Mouse (Mus musculus) retina, postnatal 1 day (tissue): ENCODE measurements around the gene Tra2b.
A peak's percentile ranks its signal among the peaks of the same experiment; 100 is the strongest.
"Not testable (repeated sequence)": the region's sequence is repeated elsewhere in the genome, so short reads cannot be mapped to it uniquely, and the experiment has no call there.

Experiments used
- DNase-seq: peaks from one replicate; pipeline ENCODE4 v3.0.0-alpha.2; 2012

Tra2b gene

DNA sequence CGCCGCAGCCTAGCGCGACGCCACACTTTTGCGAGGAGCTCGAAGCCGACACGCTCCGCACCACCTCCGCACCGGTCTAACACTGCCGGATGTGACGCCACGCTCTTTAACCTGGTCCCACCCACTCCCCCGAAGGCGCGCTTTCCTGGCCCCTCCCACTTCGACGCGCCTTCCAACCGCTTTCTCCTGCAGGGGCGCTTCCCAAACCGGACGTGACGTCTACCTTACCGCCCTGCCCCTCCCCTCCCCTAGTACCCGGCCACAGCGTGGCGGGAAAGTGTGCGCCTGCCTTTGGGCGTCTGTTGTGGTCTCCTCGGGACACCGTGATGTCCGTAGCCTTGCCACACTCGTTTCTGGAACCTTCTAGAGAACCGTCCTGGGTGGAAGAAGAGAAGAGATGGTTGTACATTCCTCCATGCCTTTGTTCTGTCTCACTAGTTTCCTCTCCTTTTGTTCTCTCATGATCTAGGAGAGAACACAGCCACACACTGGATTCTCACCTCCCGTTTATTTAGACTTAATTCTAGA is at the start of gene Tra2b:
Gene Tra2b, minus strand, starts transcription at position 157 of the 528 bp plus-strand sequence.
- peak; percentile 99 for DNase-seq

DNA sequence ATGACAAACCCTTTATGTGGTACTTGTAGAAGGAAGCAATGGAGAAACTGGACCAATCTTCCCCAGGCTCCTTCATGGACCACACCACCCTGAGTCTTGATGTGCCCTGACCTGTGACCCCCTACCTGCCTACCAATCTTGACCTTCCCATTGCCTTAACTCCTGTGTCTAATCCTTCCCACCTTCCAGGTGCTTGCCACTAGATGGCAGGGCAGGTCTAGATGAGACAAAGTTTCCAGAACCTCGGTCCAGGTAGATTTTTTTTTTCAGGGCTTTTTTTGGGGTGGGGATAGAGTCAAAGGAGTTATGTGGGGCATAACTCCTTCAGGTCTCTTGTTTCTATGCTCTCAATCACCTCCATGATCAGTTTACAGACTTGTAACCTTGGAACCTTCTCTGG is 44.8 kb upstream of the Tra2b start:
- DNase-seq, result peak; percentile 19

DNA sequence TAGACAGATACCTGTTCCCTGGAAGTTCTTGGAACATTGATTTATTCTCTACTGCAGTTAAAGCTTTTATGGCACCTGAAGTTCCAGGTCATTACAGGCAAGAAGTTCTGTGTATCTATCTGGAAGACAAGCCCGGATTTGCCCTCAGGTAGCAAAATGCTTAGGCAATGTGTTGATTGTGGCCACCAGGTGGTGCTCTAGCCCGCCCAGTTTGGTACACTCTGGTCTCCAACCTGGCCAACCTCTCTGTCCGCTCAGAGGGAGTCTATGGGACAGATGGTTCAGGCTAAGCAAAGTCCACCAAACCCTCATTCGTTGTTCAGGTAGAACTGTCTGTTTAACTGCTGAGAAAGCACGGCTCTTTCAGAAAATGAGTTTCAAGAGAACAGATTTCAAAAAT is 36.8 kb upstream of the Tra2b start:
- peak; percentile 75 for DNase-seq

DNA sequence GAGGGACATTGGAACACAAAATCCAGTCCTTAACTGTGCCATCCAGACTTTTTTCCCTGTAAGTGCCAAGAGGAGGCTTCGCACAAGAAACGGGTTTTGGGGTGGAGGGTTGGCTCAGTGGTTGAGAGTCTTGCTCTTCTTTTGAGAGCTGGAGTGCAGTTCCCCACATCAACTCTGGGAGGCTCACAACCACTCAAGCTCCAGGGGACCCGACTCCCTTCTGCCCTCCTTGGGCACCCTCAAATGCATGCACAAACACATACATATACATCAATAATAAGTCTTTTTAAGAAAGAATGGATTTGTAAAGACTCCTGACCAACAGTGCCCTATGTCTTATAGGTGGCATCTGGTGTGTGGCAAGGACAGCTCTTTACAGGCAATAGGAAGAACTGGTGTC is 35.6 kb upstream of the Tra2b start:
- DNase-seq, result no peak

DNA sequence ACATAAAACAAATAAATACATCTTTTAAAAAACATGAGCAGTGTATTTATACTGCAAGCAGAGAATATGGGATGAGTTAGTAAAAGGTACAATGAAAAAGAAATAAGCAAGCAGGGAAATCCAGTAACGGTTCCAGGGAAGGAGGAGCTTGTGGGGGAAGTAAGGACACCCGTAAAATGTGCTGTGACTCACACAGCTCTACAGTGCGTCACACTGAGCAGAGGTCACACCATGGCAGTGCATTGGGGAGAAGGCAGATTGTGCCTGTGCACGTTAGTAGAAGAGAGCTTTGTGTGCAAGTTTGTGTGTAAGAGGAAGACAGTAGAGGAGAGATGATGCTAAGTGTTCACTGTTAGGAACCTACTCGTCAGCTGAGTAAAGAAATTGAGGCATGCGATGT is 31.1 kb upstream of the Tra2b start:
- DNase-seq, result no peak

DNA sequence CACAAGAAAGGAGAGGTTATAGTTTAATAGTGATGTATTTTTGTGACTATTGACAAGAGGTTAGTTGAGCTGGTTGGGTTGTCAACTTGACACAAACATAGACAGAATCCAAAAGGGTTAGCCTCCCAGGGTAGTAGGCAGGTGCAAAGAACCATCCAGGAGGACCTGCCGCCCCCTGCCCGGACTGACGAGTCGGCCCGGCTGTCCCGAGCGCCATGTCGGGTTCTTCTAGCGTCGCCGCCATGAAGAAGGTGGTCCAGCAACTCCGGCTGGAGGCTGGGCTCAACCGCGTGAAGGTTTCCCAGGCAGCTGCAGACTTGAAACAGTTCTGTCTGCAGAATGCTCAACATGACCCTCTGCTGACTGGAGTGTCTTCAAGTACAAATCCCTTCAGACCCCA is 29.0 kb upstream of the Tra2b start:
- not testable (repeated sequence) for DNase-seq

DNA sequence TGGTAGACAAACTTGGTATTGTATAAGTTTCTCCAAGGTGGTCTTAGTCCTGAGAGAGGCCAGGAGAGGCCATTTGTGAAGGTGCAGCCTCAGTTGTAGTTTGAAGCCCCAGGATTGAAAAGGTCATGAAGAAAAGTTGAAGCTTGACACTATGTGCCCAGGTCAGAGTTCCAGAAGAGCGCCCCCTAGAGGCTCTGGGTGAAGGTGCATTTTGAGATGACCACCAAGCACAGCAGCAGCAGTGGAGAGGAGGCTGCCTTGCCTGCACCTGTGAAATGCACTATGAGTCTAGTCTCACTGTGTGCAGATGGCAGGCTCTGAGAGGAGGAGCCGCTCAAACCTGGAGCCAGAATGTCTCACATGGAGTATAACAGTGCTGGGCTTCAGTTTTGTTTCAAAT is 27.8 kb upstream of the Tra2b start:
- no peak for DNase-seq

DNA sequence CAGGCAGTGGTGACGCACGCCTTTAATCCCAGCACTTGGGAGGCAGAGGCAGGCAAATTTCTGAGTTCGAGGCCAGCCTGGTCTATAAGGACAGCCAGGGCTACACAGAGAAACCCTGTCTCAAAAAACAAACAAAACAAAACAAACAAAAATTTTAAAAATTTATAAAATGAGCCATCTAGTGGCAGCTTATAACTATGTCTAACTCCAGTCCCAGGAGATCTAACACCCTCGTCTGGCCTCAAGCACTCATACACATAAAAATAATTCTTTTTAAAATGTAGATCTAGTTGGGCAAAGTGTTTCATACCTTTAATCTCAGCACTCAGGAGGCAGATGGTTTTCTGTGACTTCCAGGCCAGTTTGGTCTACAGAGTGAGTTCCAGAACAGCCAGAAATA is 26.6 kb upstream of the Tra2b start:
- DNase-seq, result no peak

- peak; percentile 26 for DNase-seq
Observed at GRCm38 (mm10) chr16:22289643-22290042, 23.8 kb upstream of the Tra2b start.

GRCm38 (mm10) chr16:22286996-22287395 is 21.2 kb upstream of the Tra2b start:
- no peak for DNase-seq

DNA sequence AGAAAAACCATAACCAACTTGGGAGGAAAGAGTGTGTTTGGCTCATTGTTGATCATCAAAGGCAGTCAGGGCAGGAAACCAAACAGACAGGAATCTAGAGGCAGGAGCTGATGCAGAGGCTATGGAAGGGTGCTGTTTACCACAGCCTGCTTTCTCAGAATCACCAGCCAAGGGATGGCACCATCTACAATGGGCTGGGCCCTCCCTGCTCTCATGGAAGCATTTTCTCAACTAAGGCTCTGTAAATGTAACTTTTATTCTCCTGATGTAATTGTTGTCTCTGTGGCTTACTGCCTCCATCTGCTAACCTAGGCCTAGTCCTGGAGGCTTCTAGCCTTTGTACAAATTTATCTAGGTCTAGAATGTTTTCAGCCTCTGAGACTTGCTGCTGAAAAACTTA is 10.7 kb upstream of the Tra2b start:
- no peak for DNase-seq

GRCm38 (mm10) chr16:22275142-22275541 is 9.3 kb upstream of the Tra2b start:
- no peak for DNase-seq

DNA sequence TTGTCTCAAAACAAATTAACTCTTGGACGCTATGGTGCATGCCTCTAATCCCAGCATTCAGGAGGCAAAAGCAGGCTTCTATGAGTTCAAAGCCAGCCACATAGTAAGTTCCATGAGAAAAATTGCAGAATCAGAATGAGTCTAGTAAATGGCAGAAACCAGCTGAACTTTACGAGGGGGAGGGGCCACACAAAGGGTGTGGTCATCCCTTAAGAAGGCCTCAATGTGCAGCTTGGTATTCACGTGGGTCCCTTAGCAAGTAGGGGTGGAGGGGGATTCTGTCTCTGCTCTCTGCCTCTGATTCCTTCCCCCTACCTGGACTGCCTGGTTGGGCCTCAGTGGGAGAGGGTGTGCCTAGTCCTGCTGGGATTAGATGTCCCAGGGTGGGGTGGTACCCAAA is 4.7 kb upstream of the Tra2b start:
- DNase-seq, result no peak

DNA sequence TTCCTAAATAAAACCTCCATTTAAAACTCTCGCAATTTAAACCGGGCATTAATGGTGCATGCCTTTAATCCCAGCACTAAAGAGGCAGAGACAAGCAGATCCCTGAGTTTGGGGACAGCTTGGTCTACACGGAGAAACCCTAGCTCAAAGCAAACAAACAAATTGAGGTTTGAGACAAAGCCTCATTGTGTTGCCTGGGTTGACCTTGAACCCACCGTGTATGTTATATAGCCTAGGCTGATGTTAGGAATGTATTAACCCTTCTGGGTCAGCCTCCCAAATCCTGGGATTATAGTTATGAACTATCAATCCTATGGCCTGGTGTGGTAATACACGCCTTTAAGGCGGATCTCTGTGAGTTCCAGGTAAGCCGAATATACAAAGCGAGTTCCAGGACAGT is 579 bp upstream of the Tra2b start:
- no peak for DNase-seq

DNA sequence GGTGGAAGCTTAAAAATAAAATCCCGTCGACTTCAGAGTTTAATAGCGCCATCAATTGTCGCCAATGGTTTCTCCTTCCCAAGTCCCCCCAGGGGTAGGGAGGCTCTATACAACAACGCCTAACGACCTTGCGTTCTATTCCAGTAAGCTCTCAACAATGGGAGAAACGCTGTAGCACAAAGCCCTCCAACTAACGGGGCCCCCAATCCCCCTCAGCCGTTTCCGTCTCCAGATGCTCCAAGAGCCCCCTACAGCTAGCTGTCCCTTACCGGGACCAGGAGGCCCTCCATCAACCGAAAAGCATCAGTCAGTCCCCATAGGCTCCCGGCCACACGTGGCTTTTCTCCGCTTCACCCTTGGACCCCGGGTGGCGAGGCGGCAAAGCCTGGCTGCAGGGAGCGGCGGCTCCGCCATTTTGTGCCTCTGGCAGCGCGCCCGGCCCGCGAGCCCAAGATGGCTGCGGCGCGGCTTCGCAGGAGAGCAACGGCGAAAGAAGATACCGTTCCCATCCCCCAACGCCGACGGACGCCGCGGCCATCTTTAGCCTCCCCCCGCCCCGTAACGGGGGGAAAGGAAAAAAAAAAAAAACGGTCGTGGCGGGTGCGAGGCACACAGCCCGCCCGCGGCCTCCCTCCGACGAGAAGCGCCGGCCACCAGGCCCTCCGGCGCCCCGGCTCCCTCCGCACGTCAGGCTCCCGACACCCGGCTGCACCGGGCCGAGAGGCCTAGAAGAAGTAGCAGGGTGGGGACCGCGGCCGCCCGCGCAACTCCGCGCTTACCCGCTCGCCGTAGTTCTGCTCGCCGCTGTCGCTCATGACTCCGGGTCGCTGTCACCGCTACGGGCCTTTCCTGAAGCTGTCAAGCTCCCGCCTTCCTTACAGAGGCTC is 600 bp downstream of the Tra2b start:
- peak; percentile 94 for DNase-seq

DNA sequence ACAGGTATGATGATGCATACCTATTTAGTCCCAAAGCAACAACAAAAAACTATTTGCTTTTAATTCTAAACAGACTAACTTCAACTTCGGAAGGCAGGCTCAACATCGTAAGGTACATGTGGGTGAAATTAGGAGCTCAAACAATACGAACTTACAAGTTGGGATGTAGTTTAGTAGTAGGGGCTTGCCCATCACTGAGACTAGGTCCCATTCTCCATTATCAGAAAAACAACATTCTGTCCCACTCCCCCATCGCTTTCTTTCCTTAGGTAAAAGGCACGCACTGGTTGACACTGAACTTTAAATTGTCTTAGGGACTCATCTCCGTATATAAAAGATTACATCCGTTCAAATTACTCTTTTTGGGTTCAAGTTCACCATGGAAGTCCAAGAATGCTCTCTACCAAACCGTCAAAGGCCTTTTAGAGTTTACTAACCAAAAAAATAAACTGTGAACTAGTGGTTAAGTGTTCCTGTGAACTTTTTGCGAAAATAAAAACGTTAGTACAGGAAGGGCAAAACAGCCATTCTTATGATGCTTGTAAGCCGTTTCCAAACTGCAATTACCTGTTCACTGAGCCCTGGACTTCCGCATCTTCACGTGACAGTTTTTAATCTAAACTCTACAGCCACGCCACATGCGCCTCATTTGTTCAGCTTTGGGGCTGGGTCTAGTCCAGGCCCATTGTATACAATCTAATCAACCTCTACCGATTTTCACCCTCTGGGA is 1.4 kb downstream of the Tra2b start:
- no peak for DNase-seq

DNA sequence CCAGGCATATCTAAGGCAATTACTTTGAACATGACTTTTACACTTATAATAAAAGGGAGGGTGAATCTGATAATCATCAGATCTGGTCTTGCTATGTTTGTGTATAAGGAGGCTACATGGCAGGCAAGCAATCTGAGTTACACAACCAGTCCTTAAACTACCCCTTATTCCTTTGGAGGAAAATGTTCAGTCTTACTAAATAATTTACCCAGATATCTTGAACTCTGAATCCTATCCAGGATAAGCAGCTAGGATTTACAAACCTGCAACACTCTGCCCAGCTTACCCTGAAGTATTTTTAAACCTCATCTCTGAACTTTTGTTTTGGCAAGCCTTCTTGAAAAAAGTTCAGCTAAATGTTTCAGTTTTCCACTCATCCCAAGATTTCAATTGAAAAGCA is 2.7 kb downstream of the Tra2b start:
- DNase-seq, result no peak

- DNase-seq, result no peak
Observed at GRCm38 (mm10) chr16:22261563-22261962, 4.2 kb downstream of the Tra2b start.

DNA sequence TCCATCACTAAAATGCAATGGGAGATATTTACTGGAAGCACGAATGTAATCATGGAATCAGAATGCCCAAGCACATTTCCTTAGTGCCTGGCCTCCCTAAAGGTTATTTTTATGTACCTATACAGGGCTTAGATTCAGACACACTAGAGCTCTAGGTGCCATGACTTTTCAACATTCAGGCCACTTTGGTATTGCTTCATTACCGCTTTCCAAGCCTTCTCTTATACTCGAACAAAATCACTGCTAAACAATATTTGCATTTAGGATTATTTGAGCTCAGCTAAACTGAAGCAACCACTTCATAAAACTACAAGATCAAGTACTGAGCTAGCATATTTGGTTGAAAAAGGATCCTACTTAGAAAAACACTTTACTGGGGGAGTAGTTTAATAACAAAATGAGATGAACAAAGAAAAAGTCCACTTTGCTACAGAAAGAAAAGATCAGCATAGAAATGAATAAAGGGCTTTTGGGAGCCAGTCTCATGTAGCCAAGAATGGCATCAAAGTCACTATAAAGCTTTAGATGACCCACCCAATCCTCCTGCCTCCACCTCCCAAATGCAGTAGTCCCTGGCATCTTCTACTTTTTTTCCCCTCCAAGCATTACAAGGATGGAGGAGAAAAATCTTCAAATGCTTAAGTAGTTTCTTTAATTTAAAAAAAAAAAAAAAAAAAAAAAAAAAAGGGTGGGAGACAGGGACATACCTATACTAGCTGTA is 5.2 kb downstream of the Tra2b start:
- DNase-seq, result no peak

GRCm38 (mm10) chr16:22252255-22252654 is 13.6 kb downstream of the Tra2b start:
- DNase-seq, result not testable (repeated sequence)

GRCm38 (mm10) chr16:22250307-22250706 is 15.5 kb downstream of the Tra2b start:
- DNase-seq, result no peak

DNA sequence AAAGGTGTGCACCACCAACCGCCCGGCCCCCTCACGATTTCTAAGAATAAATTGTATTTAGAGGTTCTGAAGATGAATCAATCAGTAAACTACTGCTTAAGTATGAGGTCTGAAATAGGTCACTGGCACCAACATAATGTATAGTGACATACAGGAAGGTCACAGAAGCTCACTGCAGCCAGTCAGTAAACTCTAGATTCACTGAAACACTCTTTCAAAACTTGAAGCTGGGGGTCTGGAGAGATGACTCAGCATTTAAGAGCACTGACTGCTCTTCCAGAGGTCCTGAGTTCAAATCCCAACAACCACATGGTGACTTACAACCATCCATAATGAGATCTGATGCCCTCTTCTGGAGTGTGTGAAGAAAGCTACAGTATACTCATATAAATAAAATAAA is 16.1 kb downstream of the Tra2b start:
- no peak for DNase-seq

DNA sequence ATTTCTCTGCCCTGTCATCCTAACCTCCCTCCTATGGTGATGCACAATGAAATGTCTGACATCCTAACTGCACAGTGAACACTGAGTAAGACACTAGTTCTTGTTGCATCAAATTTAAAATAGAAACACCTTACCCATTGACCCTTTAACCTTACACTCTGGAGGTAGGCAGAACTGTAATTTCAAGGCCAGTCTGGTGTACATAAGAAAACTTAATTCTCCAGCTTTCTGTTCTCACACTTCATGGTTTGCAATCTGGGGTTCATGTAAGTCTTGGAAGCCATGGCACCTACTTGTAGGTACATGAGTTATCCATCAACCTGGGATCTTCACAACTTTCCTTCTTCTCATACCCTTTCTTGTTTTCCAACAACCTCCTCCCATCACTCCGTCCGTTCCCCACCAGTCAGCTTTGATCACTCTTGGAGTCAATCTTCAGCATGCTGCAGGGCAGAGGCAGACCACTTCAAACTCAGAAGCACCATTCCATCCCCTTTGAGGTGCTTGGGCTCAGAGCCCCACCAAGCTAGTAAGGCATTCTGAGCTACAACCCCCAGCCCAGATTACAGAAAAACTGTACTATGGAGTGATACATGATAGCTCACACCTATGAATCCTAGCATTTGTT is 23.5 kb downstream of the Tra2b start:
- no peak for DNase-seq
